Mouse (Mus musculus) layer of hippocampus, postnatal 10 days (tissue): ENCODE data around the gene Ppm1h. TPM values are rescaled to one million over a fixed set of nuclear protein-coding genes. Genes with fewer than 3 reads are reported as not detected.
A peak's percentile ranks its signal among the peaks of the same experiment; 100 is the strongest.
"Not testable (repeated sequence)": the region's sequence is repeated elsewhere in the genome, so short reads cannot be mapped to it uniquely, and the experiment has no call there.

ENCODE experiments used
- DNase-seq, 2 experiments: peaks; one replicate each; pipeline ENCODE4 v3.0.0; 2021; ENCODE audit warnings: low spot score in 2 of 2
- total RNA-seq, 2 experiments: library from RNA; stranded (reverse); gene quantifications; 2 replicates each; pipeline ENCODE4 v1.2.3; 2021

Gene Ppm1h
- total RNA-seq, 2 experiments from 2014 or later = 74.1 to 75.4 TPM

GRCm38 (mm10) chr10:122922226-122922625 lies 243.7 kb downstream of the Ppm1h start:
- DNase-seq = no peak

DNA sequence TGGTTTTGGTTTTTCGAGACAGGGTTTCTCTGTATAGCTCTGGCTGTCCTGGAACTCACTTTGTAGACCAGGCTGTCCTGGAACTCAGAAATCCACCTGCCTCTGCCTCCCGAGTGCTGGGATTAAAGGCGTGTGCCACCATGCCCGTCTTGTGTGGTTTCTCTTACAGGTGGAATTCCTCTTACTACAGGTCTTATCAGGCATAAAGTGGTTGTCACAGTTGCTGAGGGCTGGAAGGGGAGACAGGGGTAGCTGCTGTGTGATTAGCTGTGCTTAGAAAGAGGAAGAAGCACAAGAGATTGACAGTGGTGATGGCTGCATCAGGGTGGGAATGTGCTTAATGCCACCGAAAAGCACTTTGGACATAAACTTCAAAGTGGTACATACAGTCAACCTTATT lies 246.0 kb downstream of the Ppm1h start:
- not testable (repeated sequence) for DNase-seq

DNA sequence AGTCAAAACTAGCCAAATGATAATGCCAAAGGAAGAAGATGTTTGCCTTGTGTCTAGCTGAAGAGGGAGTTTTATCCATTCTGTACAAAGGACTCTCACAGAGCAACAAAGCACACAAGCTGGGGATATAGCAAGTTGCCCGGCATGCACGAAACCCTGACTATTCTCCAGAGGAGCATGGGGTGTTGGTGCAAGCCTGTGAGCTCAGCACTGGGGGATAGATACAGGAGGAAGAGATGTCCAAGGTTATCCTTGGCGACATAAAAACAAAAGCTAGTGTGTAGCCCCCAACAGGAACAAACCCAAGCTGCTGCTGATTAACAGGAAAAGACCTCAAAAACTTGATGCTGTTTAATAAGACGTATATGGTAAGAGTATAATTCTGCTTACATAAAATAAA lies 247.7 kb downstream of the Ppm1h start:
- no peak for DNase-seq

DNA sequence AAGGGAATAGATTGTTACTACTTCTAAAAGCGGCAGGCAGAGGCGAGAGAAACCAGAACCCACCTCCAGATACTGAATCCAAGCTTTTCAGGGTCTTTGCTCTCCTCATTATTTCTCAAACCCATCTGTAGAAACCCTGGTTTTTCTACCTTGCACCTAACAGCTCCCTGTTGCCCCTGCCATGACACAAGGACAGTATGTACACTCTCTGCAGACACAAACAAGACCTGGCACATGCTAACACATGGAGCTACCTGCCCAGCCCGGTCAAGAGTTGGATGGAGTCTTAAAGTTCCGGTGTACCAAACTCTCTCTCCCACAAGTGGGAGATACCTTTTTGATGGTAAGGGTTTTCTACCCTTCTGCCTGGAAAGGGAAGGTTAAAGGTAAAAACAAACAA lies 252.0 kb downstream of the Ppm1h start:
- DNase-seq = no peak

- peak; percentile 48 to 68 for DNase-seq
Measured at GRCm38 (mm10) chr10:122931193-122931832, 252.8 kb downstream of the Ppm1h start.

DNA sequence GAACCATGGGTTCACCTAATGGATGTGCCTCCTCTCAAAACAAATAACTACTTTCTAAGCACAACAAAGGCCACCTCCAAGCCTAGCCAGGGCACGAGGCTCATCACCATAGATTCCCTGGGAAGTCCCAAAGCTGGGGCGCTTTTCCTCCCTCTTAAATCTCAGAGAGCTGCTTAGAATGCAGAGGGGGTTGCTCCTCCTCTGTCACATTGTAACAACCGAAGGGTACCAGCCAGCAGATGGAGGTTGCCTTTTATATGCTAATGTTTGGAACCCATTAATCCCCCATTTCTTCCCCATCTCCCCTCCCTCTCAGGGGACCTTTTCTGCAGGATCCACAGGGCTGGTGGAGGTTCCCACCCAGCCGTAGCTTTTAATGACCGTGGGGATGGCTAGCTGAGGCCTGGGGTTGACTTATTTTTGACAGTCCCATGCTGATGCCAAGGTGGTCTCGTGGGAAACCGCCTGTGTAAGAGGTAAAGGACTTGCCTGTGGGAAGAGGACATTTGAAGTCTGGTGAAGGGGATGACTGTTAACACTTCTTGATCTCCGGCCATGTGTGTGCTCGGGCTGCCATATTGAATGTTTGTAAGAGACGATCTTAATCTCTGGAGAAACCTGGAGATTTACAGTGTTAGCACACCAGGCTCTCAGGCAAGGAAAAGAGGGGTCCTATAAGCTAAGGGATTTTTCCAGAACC lies 253.4 kb downstream of the Ppm1h start:
- DNase-seq = no peak

DNA sequence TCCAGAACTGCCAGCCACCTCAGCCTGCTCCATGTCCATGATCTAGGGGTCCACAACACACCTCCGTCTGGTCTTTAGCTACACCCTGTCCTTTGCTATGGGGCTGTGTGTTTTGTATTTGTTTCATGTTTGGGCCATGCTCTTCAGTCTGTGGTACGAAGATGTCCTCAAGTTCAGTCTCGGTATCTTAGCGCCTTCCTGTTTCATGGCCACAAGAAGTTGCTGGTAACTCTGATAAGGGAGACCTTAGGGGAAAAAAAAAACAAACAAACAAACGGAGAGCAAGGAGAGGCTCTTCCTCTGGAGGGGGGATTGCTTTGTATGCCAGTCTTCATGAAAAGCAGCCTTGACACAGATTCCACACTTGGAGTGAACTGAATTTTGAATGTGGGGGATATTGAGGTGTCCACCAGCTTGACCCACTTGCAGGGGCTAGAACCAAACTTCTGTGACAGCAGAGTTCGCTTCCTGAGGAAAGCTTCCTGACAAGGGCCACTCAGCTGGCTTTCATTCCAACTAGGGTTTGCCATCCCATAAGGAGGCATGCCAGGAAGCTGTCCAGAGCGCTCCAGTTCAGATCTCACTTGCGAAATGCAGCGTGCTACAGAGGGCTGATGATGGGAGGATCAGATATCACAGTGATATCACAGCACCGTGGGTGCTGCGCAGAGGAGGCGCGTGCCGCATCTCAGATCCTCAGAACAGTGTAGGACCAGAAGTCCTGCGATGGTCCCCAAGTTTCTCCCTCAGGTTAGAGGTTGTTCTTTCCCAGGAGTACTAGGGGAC lies 254.7 kb downstream of the Ppm1h start:
- no peak for DNase-seq

DNA sequence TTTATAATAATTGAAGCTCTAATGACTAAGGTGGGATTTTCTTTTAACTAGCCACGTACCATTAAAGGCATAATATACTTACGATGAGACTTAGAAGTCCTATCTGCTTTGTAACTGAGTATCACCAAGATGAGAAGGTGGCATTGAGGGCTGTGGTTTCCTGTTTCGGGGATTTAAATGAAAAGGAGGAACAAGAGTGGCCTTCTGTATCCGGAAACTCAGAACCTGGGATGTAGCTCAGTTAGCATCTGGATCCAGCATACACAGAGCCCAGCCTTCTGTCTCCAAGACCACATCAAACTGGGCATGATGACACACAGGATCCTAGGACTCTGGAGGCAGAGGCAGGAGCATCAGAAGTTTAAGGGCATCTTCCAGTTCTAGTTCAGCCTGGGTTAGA lies 256.8 kb downstream of the Ppm1h start:
- not testable (repeated sequence) for DNase-seq

DNA sequence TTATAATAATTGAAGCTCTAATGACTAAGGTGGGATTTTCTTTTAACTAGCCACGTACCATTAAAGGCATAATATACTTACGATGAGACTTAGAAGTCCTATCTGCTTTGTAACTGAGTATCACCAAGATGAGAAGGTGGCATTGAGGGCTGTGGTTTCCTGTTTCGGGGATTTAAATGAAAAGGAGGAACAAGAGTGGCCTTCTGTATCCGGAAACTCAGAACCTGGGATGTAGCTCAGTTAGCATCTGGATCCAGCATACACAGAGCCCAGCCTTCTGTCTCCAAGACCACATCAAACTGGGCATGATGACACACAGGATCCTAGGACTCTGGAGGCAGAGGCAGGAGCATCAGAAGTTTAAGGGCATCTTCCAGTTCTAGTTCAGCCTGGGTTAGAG lies 258.8 kb downstream of the Ppm1h start:
- DNase-seq = not testable (repeated sequence)

DNA sequence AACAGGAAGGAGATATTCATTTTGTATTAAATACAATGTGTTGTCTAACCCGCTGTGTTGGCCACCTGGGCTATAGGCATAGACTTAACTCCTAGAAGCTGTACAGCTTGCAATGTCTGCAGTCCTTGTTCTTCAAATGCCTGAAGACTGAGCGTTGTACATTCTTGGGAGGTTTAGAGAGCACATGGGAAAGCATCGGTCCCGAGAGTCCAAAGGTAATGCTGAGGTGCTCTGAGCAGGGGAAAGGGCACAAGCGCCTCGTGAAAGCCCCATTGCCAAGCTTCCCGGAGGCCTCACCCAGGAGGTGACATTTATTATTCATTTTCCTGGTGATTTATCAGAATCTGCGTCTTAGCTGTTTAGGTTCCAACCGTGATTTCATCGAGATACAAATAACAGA lies 261.0 kb downstream of the Ppm1h start:
- DNase-seq = no peak

DNA sequence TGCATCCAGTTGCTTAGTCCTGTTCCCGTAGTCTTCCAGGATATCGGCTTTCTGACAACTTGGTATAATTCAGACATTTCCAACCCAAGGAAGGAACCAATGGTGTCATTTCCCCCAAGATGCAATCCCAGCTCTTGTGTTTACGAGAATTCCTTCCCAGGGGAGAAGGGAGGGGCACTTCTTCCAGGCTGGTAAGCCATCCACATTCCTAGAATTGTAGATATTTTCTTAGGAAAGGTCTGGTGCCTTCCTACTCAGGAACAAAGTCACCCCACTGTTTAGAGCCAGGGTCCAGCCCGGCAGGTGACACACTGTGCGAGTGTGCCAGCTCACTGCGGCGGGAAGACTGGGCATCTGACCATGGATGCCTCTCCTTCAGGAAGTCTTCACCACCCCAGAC lies 264.2 kb downstream of the Ppm1h start:
- no peak for DNase-seq

DNA sequence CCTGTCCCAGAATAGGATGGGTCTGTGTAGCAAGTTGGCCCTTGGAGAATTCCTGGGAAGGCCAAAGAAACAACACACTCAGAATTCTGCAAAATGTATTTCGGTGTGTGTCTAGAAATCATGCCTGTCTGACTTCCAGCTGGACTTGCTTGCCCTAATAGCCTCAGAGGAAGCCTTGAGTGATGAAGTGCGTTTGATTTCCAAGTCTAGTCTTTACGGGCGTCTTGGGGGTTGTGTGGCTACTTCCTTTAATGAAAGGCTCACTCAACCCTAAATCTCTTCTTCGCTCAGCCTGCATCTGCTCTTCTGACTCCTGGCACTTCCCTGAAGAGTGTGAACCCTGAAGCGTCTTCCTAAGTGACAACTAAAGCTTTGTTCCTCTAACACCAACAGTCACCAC lies 265.3 kb downstream of the Ppm1h start:
- no peak for DNase-seq

DNA sequence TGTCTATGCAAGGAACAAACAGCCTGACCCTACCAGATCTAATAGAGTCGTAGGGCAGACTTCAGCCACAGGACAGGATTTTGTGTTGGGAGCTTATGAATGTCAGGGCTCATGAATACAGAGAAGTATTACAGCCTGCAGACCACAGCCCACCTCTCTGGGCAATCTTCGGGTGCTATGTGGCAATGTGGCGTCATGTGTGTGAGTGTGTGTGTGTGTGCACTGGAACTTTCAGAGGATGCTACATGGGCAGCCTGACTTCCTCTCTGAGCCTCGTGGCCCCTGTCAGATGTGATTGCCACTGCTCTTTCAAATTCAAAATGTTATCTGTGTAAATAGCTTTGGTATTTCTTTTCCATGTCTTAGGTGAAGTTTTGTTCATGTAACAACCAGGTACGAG lies 266.3 kb downstream of the Ppm1h start:
- no peak for DNase-seq

GRCm38 (mm10) chr10:122950966-122951365 lies 272.4 kb downstream of the Ppm1h start:
- DNase-seq = no peak

GRCm38 (mm10) chr10:122953576-122953975 lies 275.0 kb downstream of the Ppm1h start:
- DNase-seq = no peak

DNA sequence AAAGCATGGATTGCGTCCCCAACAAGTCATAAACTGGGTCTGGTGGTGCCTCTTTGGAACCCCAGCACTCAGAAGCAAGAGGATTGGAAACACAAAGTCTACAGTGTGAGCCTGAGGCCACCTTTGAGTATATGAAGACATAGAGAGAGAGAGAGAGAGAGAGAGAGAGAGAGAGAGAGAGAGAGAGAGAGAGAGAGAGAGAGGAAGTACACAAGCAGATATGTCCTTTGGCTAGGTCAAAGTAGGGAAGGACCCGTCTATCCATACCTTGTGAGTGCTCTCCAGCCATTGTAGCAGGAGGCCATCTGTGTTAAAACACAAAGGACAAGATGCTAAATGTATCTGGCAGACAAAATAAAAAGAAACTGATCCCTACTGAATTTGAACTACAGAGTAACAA lies 279.4 kb downstream of the Ppm1h start:
- DNase-seq = no peak

DNA sequence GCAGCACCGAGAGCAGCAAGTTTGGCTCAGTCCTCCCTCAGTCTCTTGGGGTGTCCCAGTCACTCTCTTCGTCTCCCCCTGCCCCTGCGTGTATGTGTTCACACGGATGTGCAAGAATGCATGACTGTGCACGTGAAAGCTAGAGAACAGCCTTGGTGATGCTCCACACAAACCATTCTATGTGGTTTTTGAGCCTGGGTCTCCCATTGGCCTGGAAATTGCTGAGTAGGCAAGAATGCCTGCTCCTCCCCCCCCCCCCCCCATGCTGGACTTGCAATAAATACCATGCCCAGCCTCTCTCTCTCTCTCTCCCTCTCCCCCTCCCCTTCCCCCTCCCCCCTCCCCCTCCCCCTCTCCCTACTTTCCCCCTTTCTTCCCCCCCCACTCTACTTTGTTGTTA lies 280.1 kb downstream of the Ppm1h start:
- no peak for DNase-seq

DNA sequence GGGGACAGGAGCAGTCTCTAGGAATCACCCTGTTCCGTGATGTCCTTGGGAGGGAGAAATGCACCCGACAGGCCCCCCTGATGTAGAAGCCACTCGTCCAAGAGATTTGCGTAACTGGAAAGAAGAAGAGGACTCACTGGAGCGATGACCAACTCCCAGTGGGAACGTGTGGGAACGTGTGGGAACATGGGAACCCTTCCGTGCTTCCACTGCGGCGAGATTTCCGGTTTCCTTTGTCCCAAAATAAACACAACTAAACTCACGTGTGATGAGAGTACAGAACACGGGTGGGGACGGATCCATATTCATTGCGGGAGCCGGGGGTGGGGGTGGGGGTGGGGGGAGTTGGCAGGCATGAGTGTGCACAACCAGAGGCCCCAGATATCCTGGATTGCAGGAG lies 281.7 kb downstream of the Ppm1h start:
- no peak for DNase-seq

DNA sequence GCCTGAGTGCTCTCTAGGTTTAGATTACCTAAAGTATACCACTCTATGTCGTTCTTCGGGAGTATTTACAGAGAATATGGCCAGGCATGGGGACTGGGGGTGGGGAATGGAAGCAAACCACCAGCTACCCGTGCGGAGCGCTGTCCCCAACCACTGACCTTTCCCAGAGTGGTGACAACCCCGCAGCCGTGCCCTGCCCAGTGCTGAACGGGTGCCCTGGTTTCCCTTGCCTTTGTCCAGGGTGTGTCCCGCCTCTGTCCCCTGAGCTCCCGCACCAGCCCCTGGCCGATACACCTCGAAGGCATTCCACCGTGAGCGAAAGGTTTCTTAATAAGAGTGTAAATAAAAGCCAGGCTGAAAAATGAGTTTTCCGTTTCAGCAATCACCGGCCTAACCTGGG lies 282.2 kb downstream of the Ppm1h start:
- DNase-seq = no peak

DNA sequence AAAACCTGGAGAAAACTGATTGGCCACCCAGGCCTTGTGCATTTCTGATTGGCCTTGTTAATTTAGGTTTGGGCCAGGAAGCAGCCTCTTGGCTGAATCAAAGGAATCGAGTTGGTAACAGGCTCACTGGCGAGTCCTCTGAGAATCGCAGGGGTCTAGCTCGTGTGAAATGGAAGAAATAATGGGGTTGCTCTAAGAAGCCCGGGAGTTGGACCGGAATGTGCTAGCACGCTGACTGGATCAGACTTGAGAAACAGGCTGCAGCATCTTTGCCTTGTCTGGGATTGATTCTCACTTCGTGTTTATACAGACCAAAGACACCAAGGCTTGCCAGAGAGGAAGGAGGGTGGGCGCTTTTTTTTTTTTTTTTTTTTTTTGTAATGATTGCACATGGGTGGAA lies 282.9 kb downstream of the Ppm1h start:
- peak; percentile 23 to 29 for DNase-seq

DNA sequence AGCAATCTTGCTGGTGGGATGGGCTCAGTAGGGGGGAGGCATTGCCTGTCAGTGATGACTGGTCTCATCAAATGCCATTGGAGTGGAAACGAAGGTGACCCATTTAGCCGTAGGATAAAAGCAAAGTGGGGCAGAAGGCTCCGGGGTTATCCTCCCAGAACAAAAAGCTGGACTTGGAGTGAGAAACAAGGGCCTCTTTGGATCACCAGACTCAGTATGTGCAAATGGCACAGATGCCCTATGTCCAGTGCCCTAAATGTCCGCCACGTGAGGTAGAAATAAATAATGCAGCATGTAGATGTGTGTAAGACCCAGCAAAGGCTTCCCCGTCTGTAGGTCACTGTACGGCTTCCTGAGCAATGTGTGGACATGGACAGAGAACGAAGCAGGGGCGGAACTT lies 284.1 kb downstream of the Ppm1h start:
- DNase-seq = no peak

DNA sequence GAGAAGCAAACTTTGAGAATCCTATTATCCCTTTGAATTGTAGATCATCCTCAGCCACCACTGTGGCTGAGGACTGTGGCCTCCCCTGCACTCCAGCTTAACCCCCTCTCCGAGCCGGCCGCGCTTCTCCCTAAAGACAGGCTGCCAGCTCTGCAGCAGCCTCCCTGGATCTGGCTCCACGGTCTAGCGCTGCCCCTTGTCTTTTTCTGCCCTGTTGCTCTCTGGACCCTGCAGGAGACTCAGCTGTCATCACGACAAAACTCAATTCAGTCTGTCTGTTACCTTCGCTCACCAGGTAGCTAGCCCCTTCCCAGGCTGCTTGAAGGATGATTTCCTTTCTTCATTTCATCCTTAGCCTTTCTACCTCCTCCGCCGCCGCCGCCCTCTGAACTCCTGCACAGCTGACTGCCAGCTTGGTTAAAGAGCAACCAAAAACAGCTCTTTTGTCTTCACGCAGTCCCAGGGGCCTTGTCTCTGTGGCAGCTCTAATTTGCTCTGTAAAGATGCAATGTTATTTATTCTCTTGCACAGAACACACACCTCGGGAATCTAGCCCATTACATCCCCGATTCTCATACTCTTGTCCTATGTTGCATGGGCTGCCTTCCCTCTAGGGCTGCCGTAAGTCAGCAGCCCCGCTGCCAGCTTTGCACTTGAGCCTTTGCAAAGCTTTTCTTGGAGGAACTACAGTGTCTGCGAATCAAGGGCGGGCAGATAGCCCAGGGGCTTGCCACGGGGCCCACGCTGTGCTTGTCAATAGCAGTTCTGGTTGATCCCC lies 285.1 kb downstream of the Ppm1h start:
- peak; percentile 47 to 53 for DNase-seq
